ENCODE assay signal across 9 mouse cellular contexts in the genomic region with DNA sequence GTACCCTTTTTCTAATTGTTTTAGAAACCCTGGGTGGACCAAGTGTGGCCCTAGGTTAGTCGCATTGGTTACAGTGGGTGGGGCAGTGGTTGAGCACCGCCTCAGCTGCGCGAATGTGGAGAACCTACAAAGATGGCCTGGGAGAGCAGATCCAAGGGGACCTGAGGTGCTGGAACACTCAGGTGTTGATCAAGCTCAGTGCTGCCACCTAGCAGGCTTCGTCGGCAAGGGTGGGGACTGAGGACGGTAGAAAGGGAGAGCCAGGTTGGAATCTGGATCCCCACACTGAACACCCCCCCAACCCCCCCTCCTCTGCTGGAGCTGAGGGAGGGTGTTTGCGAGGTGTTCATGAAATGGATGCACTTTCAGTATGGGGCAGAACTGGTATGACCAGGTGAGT. TPM values are rescaled to one million over a fixed set of nuclear protein-coding genes. Genes with fewer than 3 reads are reported as not detected.
DNase-seq lines count a peak whose midpoint lies in the region; ATAC-seq and TF ChIP-seq lines count a peak whose summit lies in the region.
"Had no signal": no experiment of that assay in that cellular context is flagged by ENCODE, and none has a peak within 500 bp of the region (broad histone marks: within the 10 kb centered on the region; RNA-seq: fewer than 3 reads in every experiment).

No protein-coding gene starts in this region.

- no peak for ATAC-seq in forebrain, embryonic 16.5 days
- ATAC-seq in midbrain, postnatal 0 days (ENCODE audit: low FRiP score): no peak
- no peak for ATAC-seq in midbrain, embryonic 16.5 days
- ATAC-seq in intestine, postnatal 0 days: no peak

- no peak overlapping the region for H3K4me3 ChIP-seq in forebrain, embryonic 10.5 days
- no peak overlapping the region for H3K4me3 ChIP-seq in forebrain, embryonic 16.5 days (replicated peaks; ENCODE audit: low read length)
- no peak overlapping the region for H3K4me3 ChIP-seq in midbrain, postnatal 0 days (ENCODE audit: low read depth, low read length)
- H3K4me3 ChIP-seq in midbrain, embryonic 16.5 days (ENCODE audit: low read depth, low read length): no peak overlapping the region
- H3K4me3 ChIP-seq in intestine, postnatal 0 days (ENCODE audit: low read depth, low read length): no peak overlapping the region

- no peaks in the 10 kb centered on the region for H3K9me3 ChIP-seq in forebrain, embryonic 10.5 days
- no peaks in the 10 kb centered on the region for H3K9me3 ChIP-seq in forebrain, embryonic 16.5 days (ENCODE audit: control insufficient read depth, low read length)
- no peaks in the 10 kb centered on the region for H3K9me3 ChIP-seq in midbrain, postnatal 0 days (ENCODE audit: low read length)
- H3K9me3 ChIP-seq in midbrain, embryonic 16.5 days (replicated peaks; ENCODE audit: control insufficient read depth, low read length, poor library complexity, severe bottlenecking): no peaks in the 10 kb centered on the region
- no peaks in the 10 kb centered on the region for H3K9me3 ChIP-seq in intestine, postnatal 0 days (ENCODE audit: control insufficient read depth)

- 18% methylated on average over 8 of the region's 8 CpGs for WGBS in forebrain, embryonic 10.5 days
- 20% methylated on average over 8 of the region's 8 CpGs for WGBS in forebrain, embryonic 16.5 days
- WGBS in midbrain, postnatal 0 days: 33% methylated on average over 8 of the region's 8 CpGs
- WGBS in midbrain, embryonic 16.5 days: 24% methylated on average over 8 of the region's 8 CpGs
- 17% methylated on average over 8 of the region's 8 CpGs for WGBS in intestine, postnatal 0 days

- H3K36me3 ChIP-seq in forebrain, embryonic 10.5 days (replicated peaks): no peaks in the 10 kb centered on the region
- no peaks in the 10 kb centered on the region for H3K36me3 ChIP-seq in forebrain, embryonic 16.5 days (ENCODE audit: control insufficient read depth, insufficient read depth)
- no peaks in the 10 kb centered on the region for H3K36me3 ChIP-seq in midbrain, postnatal 0 days (ENCODE audit: insufficient read depth, low read length)
- no peaks in the 10 kb centered on the region for H3K36me3 ChIP-seq in midbrain, embryonic 16.5 days (ENCODE audit: control insufficient read depth, insufficient read depth, low read length)
- no peaks in the 10 kb centered on the region for H3K36me3 ChIP-seq in intestine, postnatal 0 days (ENCODE audit: control insufficient read depth, insufficient read depth)

- peak; percentile 66 for TF ChIP-seq CTCF in midbrain, postnatal 0 days (IDR thresholded peaks at IDR 0.05)
- TF ChIP-seq CTCF in intestine, postnatal 0 days (IDR thresholded peaks at IDR 0.05; ENCODE audit: low read depth): peak; percentile 74

- H3K27ac ChIP-seq in forebrain, embryonic 10.5 days: no peak overlapping the region
- no peak overlapping the region for H3K27ac ChIP-seq in forebrain, embryonic 16.5 days (ENCODE audit: low read length)
- H3K27ac ChIP-seq in midbrain, postnatal 0 days (ENCODE audit: low read depth, low read length): no peak overlapping the region
- H3K27ac ChIP-seq in midbrain, embryonic 16.5 days (ENCODE audit: low read length): no peak overlapping the region
- H3K27ac ChIP-seq in intestine, postnatal 0 days (ENCODE audit: low read depth, low read length): no peak overlapping the region

- no peak overlapping the region for H3K4me2 ChIP-seq in forebrain, embryonic 16.5 days (ENCODE audit: low read length)
- H3K4me2 ChIP-seq in midbrain, postnatal 0 days (ENCODE audit: low read depth, low read length, poor library complexity, severe bottlenecking): no peak overlapping the region
- H3K4me2 ChIP-seq in midbrain, embryonic 16.5 days (ENCODE audit: low read length): no peak overlapping the region
- H3K4me2 ChIP-seq in intestine, postnatal 0 days (replicated peaks; ENCODE audit: low read depth): no peak overlapping the region

- peak; percentile 44 for DNase-seq in forebrain, embryonic 10.5 days (ENCODE audit: extremely low spot score, low spot score)
- DNase-seq in midbrain, postnatal 0 days (ENCODE audit: low spot score): peak; percentile 34
- peak; percentile 18 for DNase-seq in c-Kit-positive CD71-positive TER-119-positive erythroid progenitor cells, embryonic 14.5 days (ENCODE audit: low spot score)
- peak; percentile 51 for DNase-seq in mesoderm, embryonic 11.5 days (ENCODE audit: low read depth, low spot score)
- DNase-seq in frontal cortex, postnatal 10 days (ENCODE audit: low spot score in 2 of 2): no peak

- no peak overlapping the region for H3K9ac ChIP-seq in forebrain, embryonic 16.5 days (replicated peaks; ENCODE audit: low read depth, low read length)
- no peak overlapping the region for H3K9ac ChIP-seq in midbrain, postnatal 0 days (replicated peaks; ENCODE audit: low read length, poor library complexity, severe bottlenecking)
- no peak overlapping the region for H3K9ac ChIP-seq in midbrain, embryonic 16.5 days (ENCODE audit: low read depth, low read length)
- H3K9ac ChIP-seq in intestine, postnatal 0 days (ENCODE audit: low read depth, low read length): no peak overlapping the region

- peaks cover 99% of the 10 kb centered on the region for H3K27me3 ChIP-seq in forebrain, embryonic 10.5 days (ENCODE audit: poor library complexity, severe bottlenecking)
- H3K27me3 ChIP-seq in forebrain, embryonic 16.5 days (replicated peaks; ENCODE audit: control insufficient read depth, insufficient read depth, low read length): peaks cover 27% of the 10 kb centered on the region
- H3K27me3 ChIP-seq in midbrain, postnatal 0 days (ENCODE audit: insufficient read depth, low read length): 0 out of 2 replicates have a peak, but pooled peaks cover 6% of the 10 kb centered on the region
- peaks cover 2% of the 10 kb centered on the region for H3K27me3 ChIP-seq in midbrain, embryonic 16.5 days (ENCODE audit: control insufficient read depth, insufficient read depth, low read depth, low read length)
- peaks cover 7% of the 10 kb centered on the region; the same call in 1 of the 2 replicates for H3K27me3 ChIP-seq in intestine, postnatal 0 days (replicated peaks; ENCODE audit: control insufficient read depth, insufficient read depth, low read length)

- H3K4me1 ChIP-seq in forebrain, embryonic 10.5 days: peaks cover 61% of the 10 kb centered on the region
- H3K4me1 ChIP-seq in forebrain, embryonic 16.5 days (replicated peaks; ENCODE audit: control insufficient read depth, insufficient read depth, low read length): peaks cover 14% of the 10 kb centered on the region
- peaks cover 4% of the 10 kb centered on the region; the same call in 1 of the 2 replicates for H3K4me1 ChIP-seq in midbrain, postnatal 0 days (ENCODE audit: insufficient read depth, low read length)
- H3K4me1 ChIP-seq in midbrain, embryonic 16.5 days (ENCODE audit: control insufficient read depth, insufficient read depth, low read length): peaks cover 14% of the 10 kb centered on the region
- no peaks in the 10 kb centered on the region for H3K4me1 ChIP-seq in intestine, postnatal 0 days (replicated peaks; ENCODE audit: control insufficient read depth, insufficient read depth, low read length)

RNA-seq across cellular contexts. Expression of a gene that starts 22.8 kb away (rescaled TPM):
- 0.33 and 0.69 TPM in 2 replicates for polyA plus RNA-seq in forebrain, embryonic 10.5 days (2016; fragmentation: Nextera tagmentation; extraction: Ambion mirVana)
- polyA plus RNA-seq in forebrain, embryonic 16.5 days (2015; fragmentation: Nextera tagmentation; extraction: Ambion mirVana): 0.84 TPM in 1 of 2 replicates, not detected in the other
- total RNA-seq in midbrain, postnatal 0 days (2014; rRNA removed): 0.11 and 0.61 TPM in 2 replicates
- 1.2 and 2.1 TPM in 2 replicates for polyA plus RNA-seq in midbrain, postnatal 0 days (2015; fragmentation: Nextera tagmentation; extraction: Ambion mirVana)
- 0.25 and 1.5 TPM in 2 replicates for polyA plus RNA-seq in midbrain, embryonic 16.5 days (2015; fragmentation: Nextera tagmentation; extraction: Ambion mirVana)
- polyA plus RNA-seq in intestine, postnatal 0 days (2015; fragmentation: Nextera tagmentation; extraction: Ambion mirVana): 0.04 and 0.13 TPM in 2 replicates
- total RNA-seq: neutrophil, adult 5-6 weeks had no signal

RNA-seq across cellular contexts. Expression of a gene that starts 47.7 kb away (rescaled TPM):
- 335 and 344 TPM in 2 replicates for polyA plus RNA-seq in forebrain, embryonic 10.5 days (2016; fragmentation: Nextera tagmentation; extraction: Ambion mirVana)
- polyA plus RNA-seq in forebrain, embryonic 16.5 days (2015; fragmentation: Nextera tagmentation; extraction: Ambion mirVana): 289 and 291 TPM in 2 replicates
- total RNA-seq in midbrain, postnatal 0 days (2014; rRNA removed): 218 and 239 TPM in 2 replicates
- polyA plus RNA-seq in midbrain, postnatal 0 days (2015; fragmentation: Nextera tagmentation; extraction: Ambion mirVana): 282 and 287 TPM in 2 replicates
- polyA plus RNA-seq in midbrain, embryonic 16.5 days (2015; fragmentation: Nextera tagmentation; extraction: Ambion mirVana): 260 and 275 TPM in 2 replicates
- 134 and 148 TPM in 2 replicates for polyA plus RNA-seq in intestine, postnatal 0 days (2015; fragmentation: Nextera tagmentation; extraction: Ambion mirVana)

Comparison
In these comparisons a context has a peak if more than half of its experiments do, and no peak if none do; other contexts are left out.
1. DNase-seq: peak in forebrain, embryonic 10.5 days (single experiment), midbrain, postnatal 0 days (single experiment), c-Kit-positive CD71-positive TER-119-positive erythroid progenitor cells, embryonic 14.5 days (single experiment) and mesoderm, embryonic 11.5 days (single experiment); none in frontal cortex, postnatal 10 days (0 of 2).